Mouse (Mus musculus) spleen, postnatal 10 days (tissue): ENCODE measurements around the gene Bnip2.

Source experiments
- DNase-seq, 2 experiments: peaks; one replicate each; pipeline ENCODE4 v3.0.0; 2021 to 2022; ENCODE audit warnings: low spot score in 2 of 2

Gene Bnip2

GRCm38 (mm10) chr9:70048280-70048679 is 59.0 kb downstream of the Bnip2 start:
- no peak for DNase-seq

- DNase-seq, result no peak
Measured at GRCm38 (mm10) chr9:70048751-70049415, 59.6 kb downstream of the Bnip2 start.

- no peak for DNase-seq
Measured at GRCm38 (mm10) chr9:70049416-70049783, 60.1 kb downstream of the Bnip2 start.

- no peak for DNase-seq
Measured at GRCm38 (mm10) chr9:70049839-70050238, 60.6 kb downstream of the Bnip2 start.

- DNase-seq, result no peak
Measured at GRCm38 (mm10) chr9:70052730-70053129, 63.5 kb downstream of the Bnip2 start.

GRCm38 (mm10) chr9:70053411-70053810 is 64.1 kb downstream of the Bnip2 start:
- DNase-seq, result no peak
